Mouse (Mus musculus) CH12.LX (cell line): ENCODE measurements at regions not wholly inside any gene's neighbourhood (a gene's known extent, or its start where the extent isn't known, plus 50 kb on each side); places are given as distances from the start of the nearest gene placed in this dataset.

Experiments
- CTCF ChIP-seq, 2 experiments: IDR thresholded peaks in 1 of 2; conservative IDR thresholded peaks in 1 of 2; 2 replicates each; pipeline ENCODE4 v1.5.1; 2011 to 2012; ENCODE audit warnings: low read depth in 2 of 2, low read length in 2 of 2, improper control_type of control experiment in 1 of 2, inconsistent platforms in 1 of 2, mild to moderate bottlenecking in 1 of 2, moderate library complexity in 1 of 2
- E2F4 ChIP-seq: IDR thresholded peaks from 2 replicates; pipeline ENCODE4 v1.6.1; 2011; ENCODE audit warnings: low read depth, low read length, improper control_type of control experiment; ENCODE audit not compliant: insufficient replicate concordance
- EP300 ChIP-seq: IDR thresholded peaks from 2 replicates; pipeline ENCODE4 v1.6.1; 2011; ENCODE audit warnings: low read length, improper control_type of control experiment
- GABPA ChIP-seq: IDR thresholded peaks from 2 replicates; pipeline ENCODE4 v1.6.1; 2012; ENCODE audit warnings: low read depth, low read length, improper control_type of control experiment, inconsistent platforms; ENCODE audit not compliant: insufficient replicate concordance
- MAFK ChIP-seq: IDR thresholded peaks from 2 replicates; pipeline ENCODE4 v1.6.1; 2011; ENCODE audit warnings: low read length, improper control_type of control experiment; ENCODE audit not compliant: insufficient replicate concordance
- MAX ChIP-seq: IDR thresholded peaks from 2 replicates; pipeline ENCODE4 v1.6.1; 2011; ENCODE audit warnings: low read length, improper control_type of control experiment
- MXI1 ChIP-seq: IDR thresholded peaks from 2 replicates; pipeline ENCODE4 v1.6.1; 2011; ENCODE audit warnings: mild to moderate bottlenecking, low read depth, low read length, improper control_type of control experiment
- RCOR1 ChIP-seq: conservative IDR thresholded peaks from 2 replicates; pipeline ENCODE4 v1.6.1; 2012; ENCODE audit warnings: low read depth, mild to moderate bottlenecking, inconsistent platforms, low read length, improper control_type of control experiment
- ZC3H11A ChIP-seq: IDR thresholded peaks from 2 replicates; pipeline ENCODE4 v1.6.1; 2012; ENCODE audit warnings: low read depth, mild to moderate bottlenecking, inconsistent platforms, low read length, improper control_type of control experiment

GRCm38 (mm10) chr14:120804183-120804848 lies 106.7 kb upstream of the Ipo5 start:
- TF ChIP-seq CTCF (conservative IDR thresholded peaks at IDR 0.05 in 1 of 2, IDR thresholded peaks at IDR 0.05 in 1 of 2; ENCODE audit: low read depth in 2 of 2, low read length in 2 of 2), result no peak
- no peak for TF ChIP-seq ZC3H11A
- no peak for TF ChIP-seq E2F4
- no peak for TF ChIP-seq GABPA
- TF ChIP-seq MAX, result no peak
- no peak for TF ChIP-seq EP300
- TF ChIP-seq MXI1, result no peak
- TF ChIP-seq RCOR1, result no peak
- no peak for TF ChIP-seq MAFK
